Mouse (Mus musculus) hindbrain, embryonic 15.5 days (tissue): Measurements from ENCODE around the gene Tmem136. TPM values are rescaled to one million over a fixed set of nuclear protein-coding genes. Genes with fewer than 3 reads are reported as not detected.
"Not testable (repeated sequence)": the region's sequence is repeated elsewhere in the genome, so short reads cannot be mapped to it uniquely, and the experiment has no call there.

Source experiments
- ATAC-seq: fragments of 200-750 bp; cut with Nextera tagmentation; 2 replicates; pipeline ENCODE4 v1.8.0; 2017; ENCODE audit warnings: low read depth, moderate number of reproducible peaks, moderate TSS enrichment; ENCODE audit not compliant: low FRiP score
- H3K27ac ChIP-seq: fragments of 300-500 bp; sonication (generic); replicated peaks from 2 replicates; pipeline ENCODE4 v1.5.1; 2015; ENCODE audit warnings: mild to moderate bottlenecking, inconsistent platforms
- H3K27me3 ChIP-seq: fragments of 300-500 bp; sonication (generic); 2 replicates; pipeline ENCODE4 v1.6.1; 2015; ENCODE audit warnings: control low read depth, inconsistent platforms
- H3K36me3 ChIP-seq: fragments of 300-500 bp; sonication (generic); 2 replicates; pipeline ENCODE4 v1.6.1; 2015; ENCODE audit warnings: control low read depth, inconsistent platforms
- H3K4me1 ChIP-seq: fragments of 300-500 bp; sonication (generic); replicated peaks from 2 replicates; pipeline ENCODE4 v1.6.1; 2015; ENCODE audit warnings: control low read depth, inconsistent platforms
- H3K4me2 ChIP-seq: fragments of 300-500 bp; sonication (generic); 2 replicates; pipeline ENCODE4 v1.6.1; 2015; ENCODE audit warnings: moderate library complexity, mild to moderate bottlenecking, inconsistent platforms
- H3K4me3 ChIP-seq: fragments of 300-500 bp; sonication (generic); 2 replicates; pipeline ENCODE4 v1.5.1; 2015; ENCODE audit warnings: mild to moderate bottlenecking, inconsistent platforms
- H3K9ac ChIP-seq: fragments of 300-500 bp; sonication (generic); 2 replicates; pipeline ENCODE4 v1.6.1; 2015; ENCODE audit warnings: inconsistent platforms
- H3K9me3 ChIP-seq: fragments of 300-500 bp; sonication (generic); 2 replicates; pipeline ENCODE4 v1.6.1; 2016; ENCODE audit warnings: control low read depth, inconsistent platforms
- WGBS: fragments of 180-500 bp; shearing (Covaris S2); methylation state at CpG from one replicate; pipeline ENCODE4 v1.1.7; 2015; 5-methylcytosine and 5-hydroxymethylcytosine counted together
- polyA plus RNA-seq: library from polyadenylated mRNA; unstranded; fragments of >200 nt; fragmentation: Nextera tagmentation; extraction: Ambion mirVana; gene quantifications from 2 replicates; pipeline ENCODE4 v1.2.1, GENCODE M21; 2015

Tmem136 gene
- polyA plus RNA-seq, 1 experiment from 2014 or later, result 10.0 TPM

GRCm38 (mm10) chr9:43130684-43131083 lies 14.3 kb upstream of the Tmem136 start:
- H3K4me3 ChIP-seq, result no peak overlapping the region
- no peaks in the 10 kb centered on the region for H3K36me3 ChIP-seq
- no peak overlapping the region for H3K9ac ChIP-seq
- 94% methylated on average over 2 of the region's 2 CpGs for WGBS
- H3K4me2 ChIP-seq, result no peak overlapping the region
- ATAC-seq, result no peak
- H3K27me3 ChIP-seq, result no peaks in the 10 kb centered on the region
- H3K27ac ChIP-seq, result no peak overlapping the region
- H3K4me1 ChIP-seq, result peaks cover 7% of the 10 kb centered on the region; the same call in 1 of the 2 replicates
- no peaks in the 10 kb centered on the region for H3K9me3 ChIP-seq

GRCm38 (mm10) chr9:43127101-43127787 lies 10.9 kb upstream of the Tmem136 start:
- H3K4me1 ChIP-seq, result peaks cover 7% of the 10 kb centered on the region; the same call in 1 of the 2 replicates
- no peak overlapping the region for H3K4me2 ChIP-seq
- ATAC-seq, result no peak
- H3K4me3 ChIP-seq, result no peak overlapping the region
- no peaks in the 10 kb centered on the region for H3K36me3 ChIP-seq
- WGBS, result 68% methylated on average over 10 of the region's 10 CpGs
- no peak overlapping the region for H3K27ac ChIP-seq
- H3K9me3 ChIP-seq, result no peaks in the 10 kb centered on the region
- H3K27me3 ChIP-seq, result no peaks in the 10 kb centered on the region
- H3K9ac ChIP-seq, result no peak overlapping the region

- Histone ChIP-seq H3K9ac (no peak overlapping the region), H3K4me2 (no peak overlapping the region), H3K36me3 (no peaks in the 10 kb centered on the region), H3K27ac (no peak overlapping the region), H3K27me3 (no peaks in the 10 kb centered on the region), H3K4me3 (no peak overlapping the region), H3K4me1 (no peaks in the 10 kb centered on the region), H3K9me3 (no peaks in the 10 kb centered on the region)
- ATAC-seq, result no peak
- WGBS, result 62% methylated on average over 1 of the region's 1 CpGs
Measured at GRCm38 (mm10) chr9:43122379-43122778, 6.0 kb upstream of the Tmem136 start.

DNA sequence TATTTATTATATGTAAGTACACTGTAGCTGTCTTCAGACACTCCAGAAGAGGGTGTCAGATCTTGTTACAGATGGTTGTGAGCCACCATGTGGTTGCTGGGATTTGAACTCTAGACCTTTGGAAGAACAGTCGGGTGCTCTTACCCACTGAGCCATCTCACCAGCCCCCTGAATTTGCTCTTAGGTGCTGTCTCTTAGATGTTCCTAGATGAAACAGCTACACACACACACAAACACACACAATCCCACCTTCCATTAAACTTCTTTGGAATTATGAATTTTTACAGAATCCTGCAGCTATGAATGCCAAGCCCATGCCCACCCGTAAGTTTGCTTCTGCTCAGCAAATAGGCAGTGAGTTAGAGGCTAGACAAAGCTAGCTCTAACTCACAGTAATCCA lies 5.6 kb upstream of the Tmem136 start:
- H3K4me3 ChIP-seq, result not testable (repeated sequence)

GRCm38 (mm10) chr9:43116997-43117336 lies 597 bp upstream of the Tmem136 start:
- Histone ChIP-seq H3K9ac (no peak overlapping the region), H3K4me3 (peak overlapping the region; percentile 74; the same call in 1 of the 2 replicates), H3K36me3 (no peaks in the 10 kb centered on the region; the same call in 1 of the 2 replicates), H3K9me3 (no peaks in the 10 kb centered on the region), H3K27ac (0 out of 2 replicates have a peak overlapping the region, but pooled peaks have one; percentile 51), H3K27me3 (no peaks in the 10 kb centered on the region), H3K4me1 (peaks cover 20% of the 10 kb centered on the region), H3K4me2 (peak overlapping the region; percentile 67)
- no peak for ATAC-seq
- WGBS, result 91% methylated on average over 6 of the region's 6 CpGs

More for the DNA sequence above, 5.6 kb upstream of the Tmem136 start:
- not testable (repeated sequence) for ATAC-seq, H3K9ac ChIP-seq, H3K4me1 ChIP-seq, H3K4me2 ChIP-seq, H3K27me3 ChIP-seq, H3K9me3 ChIP-seq, H3K27ac ChIP-seq, H3K36me3 ChIP-seq
- WGBS, result 93% methylated on average over 2 of the region's 2 CpGs

- no peaks in the 10 kb centered on the region for H3K27me3 ChIP-seq
Measured at GRCm38 (mm10) chr9:43115431-43116133, 788 bp downstream of the Tmem136 start.

GRCm38 (mm10) chr9:43114833-43115232 lies 1.5 kb downstream of the Tmem136 start:
- no peak overlapping the region for H3K27ac ChIP-seq
- H3K9me3 ChIP-seq, result no peaks in the 10 kb centered on the region
- no peak overlapping the region for H3K4me3 ChIP-seq
- peaks cover 12% of the 10 kb centered on the region; the same call in 1 of the 2 replicates for H3K36me3 ChIP-seq
- no peak overlapping the region for H3K9ac ChIP-seq
- no peaks in the 10 kb centered on the region for H3K27me3 ChIP-seq
- H3K4me1 ChIP-seq, result peaks cover 20% of the 10 kb centered on the region
- 91% methylated on average over 4 of the region's 4 CpGs for WGBS
- no peak for ATAC-seq
- peak overlapping the region; percentile 67; the same call in 1 of the 2 replicates for H3K4me2 ChIP-seq

More at GRCm38 (mm10) chr9:43115431-43116133, 788 bp downstream of the Tmem136 start:
- peak overlapping the region; percentile 83 for H3K9ac ChIP-seq
- ATAC-seq, result no peak
- 14% methylated on average over 12 of the region's 12 CpGs for WGBS
- H3K36me3 ChIP-seq, result peaks cover 6% of the 10 kb centered on the region; the same call in 1 of the 2 replicates
- peak overlapping the region; percentile 67 for H3K4me2 ChIP-seq
- H3K27ac ChIP-seq, result peak overlapping the region; percentile 51
- peaks cover 20% of the 10 kb centered on the region for H3K4me1 ChIP-seq
- H3K4me3 ChIP-seq, result peak overlapping the region; percentile 74
- no peaks in the 10 kb centered on the region for H3K9me3 ChIP-seq

DNA sequence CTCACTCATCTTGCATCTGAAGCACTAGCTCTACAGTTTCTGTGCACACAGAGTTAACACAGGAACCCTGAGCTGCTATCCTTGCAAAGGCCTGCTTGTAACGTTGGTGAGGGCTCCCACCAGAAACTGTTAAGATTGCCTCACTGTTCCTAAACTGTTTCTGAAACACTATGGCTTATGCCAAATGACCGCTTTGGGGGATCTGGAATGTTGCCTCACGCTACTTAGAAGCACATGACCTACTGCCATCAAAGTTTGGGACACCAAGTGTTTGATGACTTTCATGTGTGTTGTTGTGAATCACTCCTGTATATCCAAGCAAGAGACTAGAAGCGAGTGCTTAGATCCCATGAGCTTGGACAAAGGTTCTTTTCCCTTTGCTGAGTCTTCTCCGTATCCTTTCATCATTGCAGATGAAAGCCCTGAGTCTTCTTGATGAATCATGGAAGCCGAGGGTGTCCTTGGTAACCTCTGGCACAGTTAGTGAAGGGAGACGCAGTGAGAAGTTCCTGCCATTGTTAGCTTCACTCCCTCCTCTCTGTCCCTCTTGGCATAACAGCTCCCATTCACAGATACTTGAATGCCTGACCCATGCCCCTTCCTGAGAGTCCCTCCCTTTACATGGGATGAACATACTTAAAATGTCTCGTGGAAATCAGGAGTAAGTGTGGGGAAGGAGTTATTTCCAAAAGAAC lies 5.9 kb downstream of the Tmem136 start:
- Histone ChIP-seq H3K36me3 (peaks cover 12% of the 10 kb centered on the region), H3K9me3 (no peaks in the 10 kb centered on the region), H3K27me3 (no peaks in the 10 kb centered on the region), H3K27ac (no peak overlapping the region), H3K4me3 (no peak overlapping the region), H3K4me2 (no peak overlapping the region), H3K4me1 (peaks cover 20% of the 10 kb centered on the region), H3K9ac (no peak overlapping the region)
- WGBS, result 85% methylated on average over 8 of the region's 8 CpGs
- no peak for ATAC-seq

DNA sequence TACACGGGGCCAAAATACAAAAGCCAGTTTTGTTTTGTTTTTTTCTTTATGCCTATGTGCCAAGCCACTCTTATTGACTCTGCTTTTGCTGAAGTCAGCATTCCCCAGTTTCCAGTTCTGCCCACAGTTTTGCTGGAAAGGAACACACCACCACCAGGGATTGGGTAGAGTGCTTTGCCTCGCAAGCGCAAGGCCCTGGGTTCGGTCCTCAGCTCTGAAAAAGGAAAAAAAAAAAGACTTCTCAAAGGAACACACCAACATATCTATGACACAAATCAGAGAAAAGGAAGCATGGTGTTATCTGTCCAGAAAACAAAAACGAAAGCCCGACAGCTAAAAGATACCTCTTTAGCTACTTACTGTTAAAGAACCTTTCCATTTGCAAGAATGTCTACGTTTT lies 7.2 kb downstream of the Tmem136 start:
- WGBS, result 91% methylated on average over 7 of the region's 7 CpGs
- Histone ChIP-seq H3K4me3 (no peak overlapping the region), H3K4me1 (peaks cover 19% of the 10 kb centered on the region)

DNA sequence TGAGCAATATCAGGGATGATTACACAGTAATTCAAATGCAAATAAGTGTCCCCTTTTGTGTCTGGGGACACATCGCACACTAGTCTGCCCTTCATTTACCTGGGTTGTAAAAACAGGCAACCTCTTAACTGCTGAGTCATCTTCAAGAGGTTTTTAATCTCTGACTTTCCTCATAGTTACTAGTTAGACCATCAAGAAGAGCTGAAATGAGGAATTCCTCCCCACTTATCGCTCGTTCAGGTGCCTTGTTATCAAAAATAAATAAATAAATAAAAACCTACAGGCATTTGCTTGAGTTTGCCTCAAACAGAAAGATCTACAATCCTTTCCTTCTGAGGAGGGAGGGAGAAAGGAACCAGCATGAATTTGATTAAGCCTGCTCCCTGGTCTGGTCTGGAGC lies 7.6 kb downstream of the Tmem136 start:
- ATAC-seq, result no peak
- WGBS, result 92% methylated on average over 3 of the region's 3 CpGs

More for the DNA sequence above, 7.2 kb downstream of the Tmem136 start:
- H3K27me3 ChIP-seq, result no peaks in the 10 kb centered on the region
- H3K9ac ChIP-seq, result no peak overlapping the region
- H3K36me3 ChIP-seq, result peaks cover 12% of the 10 kb centered on the region
- no peak for ATAC-seq
- H3K27ac ChIP-seq, result no peak overlapping the region
- no peaks in the 10 kb centered on the region for H3K9me3 ChIP-seq
- no peak overlapping the region for H3K4me2 ChIP-seq

DNA sequence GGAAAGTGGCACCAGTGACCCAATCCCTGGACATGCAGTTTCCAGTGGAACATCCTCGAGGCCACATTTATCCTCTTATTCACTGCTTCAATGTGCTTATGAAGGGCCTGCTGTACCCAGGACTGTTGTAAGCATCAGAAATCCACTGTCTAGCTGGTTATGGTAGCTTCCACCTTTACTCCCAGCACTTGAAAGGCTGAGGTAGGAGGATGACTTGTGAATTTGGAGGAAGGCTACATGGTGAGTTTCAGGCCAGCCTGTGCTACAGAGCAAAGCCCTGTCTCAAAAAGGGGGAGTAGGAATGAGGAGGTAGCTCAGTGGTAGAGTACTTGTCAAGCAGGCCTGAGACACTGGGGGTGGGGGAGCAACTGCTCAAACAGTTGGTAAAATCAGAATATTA lies 8.3 kb downstream of the Tmem136 start:
- WGBS, result 91% methylated on average over 1 of the region's 1 CpGs

More for the DNA sequence above, 7.6 kb downstream of the Tmem136 start:
- Histone ChIP-seq H3K4me2 (no peak overlapping the region), H3K9me3 (no peaks in the 10 kb centered on the region), H3K27ac (no peak overlapping the region), H3K27me3 (no peaks in the 10 kb centered on the region), H3K9ac (no peak overlapping the region), H3K4me1 (peaks cover 23% of the 10 kb centered on the region), H3K4me3 (no peak overlapping the region), H3K36me3 (peaks cover 12% of the 10 kb centered on the region)

GRCm38 (mm10) chr9:43107555-43107954 lies 8.8 kb downstream of the Tmem136 start:
- Histone ChIP-seq H3K36me3 (peaks cover 12% of the 10 kb centered on the region), H3K27me3 (no peaks in the 10 kb centered on the region), H3K9me3 (no peaks in the 10 kb centered on the region), H3K27ac (no peak overlapping the region), H3K4me1 (peaks cover 35% of the 10 kb centered on the region), H3K4me3 (no peak overlapping the region), H3K4me2 (no peak overlapping the region), H3K9ac (no peak overlapping the region)
- no peak for ATAC-seq
- WGBS, result 58% methylated on average over 5 of the region's 5 CpGs

More for the DNA sequence above, 8.3 kb downstream of the Tmem136 start:
- no peak overlapping the region for H3K27ac ChIP-seq
- H3K9ac ChIP-seq, result no peak overlapping the region
- no peak overlapping the region for H3K4me2 ChIP-seq
- H3K27me3 ChIP-seq, result no peaks in the 10 kb centered on the region
- H3K4me3 ChIP-seq, result no peak overlapping the region
- H3K4me1 ChIP-seq, result peaks cover 29% of the 10 kb centered on the region
- no peak for ATAC-seq
- no peaks in the 10 kb centered on the region for H3K9me3 ChIP-seq
- H3K36me3 ChIP-seq, result peaks cover 12% of the 10 kb centered on the region
